Mouse (Mus musculus) cerebellum, adult 2 months (tissue): ENCODE data around the gene Sec24d.

Source experiments
- CTCF ChIP-seq: fragments of 200-500 bp; IDR thresholded peaks from 2 replicates; pipeline ENCODE4 v1.5.1; 2011; ENCODE audit warnings: low read depth, mild to moderate bottlenecking, control low read depth, low read length, moderate library complexity, borderline replicate concordance; ENCODE audit not compliant: insufficient read depth
- POLR2A ChIP-seq: fragments of 200-500 bp; IDR thresholded peaks from 2 replicates; pipeline ENCODE4 v1.6.1; 2011; ENCODE audit warnings: low read length, control low read depth, borderline replicate concordance; ENCODE audit not compliant: insufficient read depth

DNA sequence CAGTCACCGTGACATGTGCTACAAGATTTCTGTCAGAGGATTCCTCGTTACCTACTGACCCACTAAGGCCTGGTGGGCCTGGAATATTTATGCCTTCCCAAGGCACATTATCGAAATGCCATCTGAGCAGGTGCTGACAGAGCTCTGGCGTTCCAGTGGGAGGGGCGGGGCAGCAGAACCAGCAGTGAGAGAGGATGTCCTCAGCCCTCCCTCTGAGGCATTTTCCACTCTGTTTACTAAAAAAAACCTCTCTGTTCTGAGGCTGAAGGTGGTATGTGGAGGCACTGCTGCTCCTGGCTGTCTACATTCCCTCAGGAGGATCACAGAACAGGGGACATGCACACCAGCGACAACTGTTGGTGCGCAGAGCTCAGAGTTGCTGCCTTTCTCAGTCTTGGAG lies 30.2 kb upstream of the Sec24d start:
- TF ChIP-seq CTCF = no peak
- no peak for TF ChIP-seq POLR2A
